Mouse (Mus musculus) layer of hippocampus, adult 2 months (tissue): ENCODE data around the gene Snx18. TPM values are rescaled to one million over a fixed set of nuclear protein-coding genes. Genes with fewer than 3 reads are reported as not detected.

Experiments used
- DNase-seq, 2 experiments: peaks; one replicate each; pipeline ENCODE4 v3.0.0; 2022; ENCODE audit warnings: low spot score in 2 of 2
- H3K27ac ChIP-seq: fragments of 200-600 bp; 2 replicates; pipeline ENCODE4 v1.8.1; 2022
- H3K4me3 ChIP-seq: fragments of 200-600 bp; 2 replicates; pipeline ENCODE4 v1.8.1; 2022; ENCODE audit warnings: mild to moderate bottlenecking
- CTCF ChIP-seq: fragments of 200-600 bp; conservative IDR thresholded peaks from 2 replicates; pipeline ENCODE4 v1.8.1; 2022; ENCODE audit warnings: antibody characterized with exemption, mild to moderate bottlenecking, moderate library complexity
- long read RNA-seq, 2 experiments: library from polyadenylated mRNA; stranded (forward); transcript quantifications; one replicate each; pipeline ENCODE4 v2.0.0; 2021; ENCODE audit warnings: borderline mapping rate in 2 of 2
- total RNA-seq, 2 experiments: library from RNA; stranded (reverse); gene quantifications; 2 replicates each; pipeline ENCODE4 v1.2.3; 2021

Snx18 gene
- 10 to 100 TPM; 20.1 to 20.6 TPM for total RNA-seq
- long read RNA-seq, experiment 1, full-length matches to known transcripts = 15 of 19 reads
- long read RNA-seq, experiment 1, partial matches to known transcripts = 0 of 19 reads
- long read RNA-seq, experiment 1, other reads (novel, unspliced or antisense) = 4 of 19 reads
- long read RNA-seq, experiment 2, full-length matches to known transcripts = 30 of 31 reads
- long read RNA-seq, experiment 2, partial matches to known transcripts = 0 of 31 reads
- long read RNA-seq, experiment 2, other reads (novel, unspliced or antisense) = 1 of 31 reads

DNA sequence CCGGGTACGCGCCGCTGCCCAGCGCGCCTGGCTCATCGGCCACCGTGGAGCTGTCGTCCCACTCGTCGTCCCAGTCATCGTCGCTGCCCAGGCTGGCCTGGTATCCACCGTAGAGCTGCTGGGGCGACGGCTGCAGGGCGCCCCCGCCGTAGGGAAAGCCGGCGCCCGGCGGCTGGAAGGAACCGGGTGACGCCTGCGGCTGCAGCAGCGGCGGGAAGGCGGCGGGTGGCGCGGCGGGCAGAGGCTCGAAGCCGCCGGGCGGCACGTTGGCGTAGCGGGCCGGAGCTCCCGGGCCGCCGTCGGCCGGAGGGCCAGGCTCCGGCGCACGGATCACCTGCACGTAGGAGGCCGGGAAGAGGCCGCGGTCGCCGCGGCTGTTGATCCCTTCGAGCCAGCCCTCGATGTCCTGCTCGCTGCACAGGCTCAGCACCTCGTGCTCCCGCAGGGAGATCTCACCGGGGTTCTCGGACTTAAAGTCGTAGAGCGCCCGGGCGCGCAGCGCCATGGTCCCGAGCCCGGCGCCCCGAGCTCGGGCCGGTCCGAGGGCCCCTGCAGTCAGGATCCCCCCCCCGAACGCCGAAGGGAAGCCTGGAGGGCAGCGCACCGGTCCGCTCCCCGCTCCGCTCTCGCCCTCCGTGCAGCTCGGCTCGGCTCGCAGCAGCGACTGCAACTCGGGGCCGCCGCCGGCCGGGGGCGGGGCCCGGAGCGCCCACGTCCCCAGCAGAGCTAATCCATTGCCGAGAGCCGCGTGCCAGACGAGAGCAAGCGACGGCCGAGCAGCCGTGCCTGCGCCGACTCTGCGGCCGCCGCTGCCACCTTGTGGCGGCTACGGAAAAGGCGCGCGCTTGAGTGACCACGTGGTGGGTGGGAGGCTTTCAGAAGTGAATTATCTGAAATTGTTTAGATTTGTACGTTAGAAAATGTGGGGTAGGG lies at the start of gene Snx18:
Gene Snx18, minus strand, starts transcription at position 674 of the 933 bp plus-strand sequence.
- DNase-seq = peak; percentile 89 to 92
- peak; percentile 96 for TF ChIP-seq CTCF
- Histone ChIP-seq H3K27ac (peak within 1 kb of the TSS; percentile 98), H3K4me3 (peak within 1 kb of the TSS; percentile 59)

DNA sequence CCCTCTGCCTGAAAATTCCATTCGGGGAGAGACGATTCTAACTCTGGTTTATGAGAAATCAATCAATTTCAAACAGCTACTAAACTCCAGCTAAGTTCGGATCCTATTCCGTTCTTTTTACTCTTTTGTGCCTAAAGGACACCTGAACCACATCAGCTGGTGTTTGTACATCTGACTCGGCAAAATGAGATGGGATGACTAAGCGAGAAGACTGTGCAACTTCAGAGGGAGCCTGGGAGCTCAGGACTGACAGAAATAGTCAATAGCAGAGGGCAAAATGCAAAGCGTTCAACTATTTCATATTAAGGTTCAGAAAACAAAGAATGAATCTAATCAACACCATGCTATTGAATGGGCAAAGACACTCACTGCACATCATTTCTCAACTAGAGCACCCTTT lies 45.5 kb upstream of the Snx18 start:
- peak overlapping the region; percentile 40 for H3K4me3 ChIP-seq
- no peak for DNase-seq
- H3K27ac ChIP-seq = no peak overlapping the region; the same call in 1 of the 2 replicates
- no peak for TF ChIP-seq CTCF

DNA sequence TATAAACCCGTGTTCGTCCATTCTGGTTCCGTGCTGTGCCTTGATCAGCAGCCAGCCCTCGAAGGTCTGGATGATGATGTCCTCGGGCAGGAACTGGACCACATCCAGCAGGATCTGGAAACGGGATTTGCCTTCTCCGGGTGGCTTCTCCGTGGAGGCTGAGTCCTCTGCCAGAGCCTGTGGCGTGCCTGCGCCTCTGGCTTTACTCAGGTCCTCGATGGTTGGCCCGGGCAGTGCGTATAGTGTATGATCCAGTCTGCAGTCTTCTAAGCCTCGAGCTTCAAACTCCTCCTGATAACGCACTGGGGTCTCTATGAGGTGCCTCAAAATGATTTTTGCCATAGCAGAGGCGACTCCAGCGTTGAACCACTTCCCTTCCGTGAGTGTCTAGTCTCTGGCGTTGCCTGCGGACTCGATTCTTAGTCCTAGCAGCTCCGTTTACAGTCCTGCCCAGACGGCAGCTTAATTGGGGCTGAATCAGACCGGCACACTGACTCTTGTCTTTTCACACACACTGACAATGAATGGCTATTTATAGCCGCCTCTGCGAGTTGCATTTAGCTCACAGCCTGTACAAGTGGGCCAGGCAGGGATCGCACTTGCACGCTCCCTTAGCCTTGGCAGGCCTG lies 44.9 kb upstream of the Snx18 start, which contains the start of gene Hspb3:
Gene Hspb3, minus strand, starts transcription at position 526 of the 629 bp plus-strand sequence.
- peak in 1 of 2 experiments; percentile 37 for DNase-seq
- Histone ChIP-seq H3K4me3 (peak within 1 kb of the TSS; percentile 40), H3K27ac (peak within 1 kb of the TSS; percentile 63)
- TF ChIP-seq CTCF = no peak

DNA sequence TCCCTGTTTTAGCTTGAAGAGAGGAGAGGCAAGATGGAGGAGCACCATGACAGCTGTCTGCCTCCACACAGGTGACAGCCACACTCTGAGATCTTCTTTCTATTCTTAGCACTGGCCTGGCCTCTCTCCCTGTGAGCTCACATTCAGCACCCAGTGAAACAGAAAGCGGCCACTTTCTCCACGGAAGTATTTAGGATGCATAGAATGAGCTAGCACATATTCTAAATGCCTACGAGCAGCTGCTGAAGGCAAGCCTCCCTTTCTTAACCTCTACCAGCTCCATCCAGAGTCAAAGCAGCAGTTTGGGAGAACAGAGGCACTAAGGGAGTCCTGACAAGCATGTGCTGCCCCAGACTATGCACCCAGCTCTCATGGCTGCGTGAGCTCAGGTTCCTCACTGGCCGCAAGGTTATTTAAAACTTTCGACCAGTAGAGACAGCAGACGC lies 43.5 kb upstream of the Snx18 start:
- TF ChIP-seq CTCF = no peak
- no peak for DNase-seq
- Histone ChIP-seq H3K27ac (peak overlapping the region; percentile 63), H3K4me3 (no peak overlapping the region; the same call in 1 of the 2 replicates)

DNA sequence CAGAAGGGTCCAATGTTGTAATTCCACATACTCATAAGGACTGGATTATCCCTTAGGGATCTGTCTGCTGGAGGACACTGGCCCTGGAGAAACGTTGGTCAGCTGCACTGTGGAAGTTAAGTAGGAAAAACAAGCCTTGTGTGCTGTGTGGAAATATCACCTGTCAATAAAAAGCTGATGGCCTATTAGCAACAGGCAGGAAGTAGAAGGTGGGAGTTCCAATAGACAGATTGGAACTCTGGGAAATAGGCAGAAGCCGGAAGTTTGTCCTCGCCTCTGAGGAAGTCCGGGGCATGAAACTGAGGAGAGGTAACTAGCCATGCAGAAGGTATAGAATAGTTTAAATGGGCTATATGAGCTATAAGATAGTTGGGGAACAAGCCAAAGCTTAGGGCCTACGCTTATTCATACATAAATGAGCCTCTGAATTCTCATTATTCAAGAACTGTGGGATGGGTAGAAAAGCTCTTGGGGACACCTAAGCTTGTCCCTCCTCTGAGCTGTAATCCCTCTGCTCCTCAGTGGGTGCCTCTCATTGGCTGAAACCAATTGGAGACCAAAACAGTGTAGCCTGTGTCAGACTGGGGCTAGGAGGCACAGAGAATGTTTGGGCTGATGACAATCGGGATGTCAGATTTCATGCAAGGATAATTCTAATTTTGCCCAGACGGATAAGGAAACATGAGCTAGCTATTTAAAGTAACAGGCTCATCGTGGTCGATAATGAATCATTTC lies 42.4 kb upstream of the Snx18 start:
- peak overlapping the region; percentile 30 for H3K4me3 ChIP-seq
- DNase-seq = no peak
- peak overlapping the region; percentile 63 for H3K27ac ChIP-seq
- no peak for TF ChIP-seq CTCF

DNA sequence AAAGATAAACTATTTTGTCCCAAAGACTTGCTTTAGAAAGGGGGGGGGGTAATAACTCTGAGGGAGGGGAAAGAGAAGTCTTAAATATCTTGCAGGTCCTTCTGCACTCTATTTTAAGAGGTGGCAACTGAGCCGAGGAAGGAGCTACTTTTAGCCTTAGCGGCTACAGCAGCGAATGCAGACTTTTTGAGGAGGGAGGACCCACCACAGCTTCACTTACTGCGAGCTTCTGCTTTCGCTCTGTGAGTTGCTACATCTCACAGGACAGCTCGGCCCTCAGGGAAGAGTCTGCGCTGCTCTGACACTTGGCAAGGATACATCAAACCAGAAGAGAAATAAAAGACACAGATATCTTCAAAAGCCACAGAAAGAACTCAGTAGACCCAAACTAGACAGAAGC lies 38.8 kb upstream of the Snx18 start:
- TF ChIP-seq CTCF = no peak
- H3K27ac ChIP-seq = no peak overlapping the region
- no peak for DNase-seq

DNA sequence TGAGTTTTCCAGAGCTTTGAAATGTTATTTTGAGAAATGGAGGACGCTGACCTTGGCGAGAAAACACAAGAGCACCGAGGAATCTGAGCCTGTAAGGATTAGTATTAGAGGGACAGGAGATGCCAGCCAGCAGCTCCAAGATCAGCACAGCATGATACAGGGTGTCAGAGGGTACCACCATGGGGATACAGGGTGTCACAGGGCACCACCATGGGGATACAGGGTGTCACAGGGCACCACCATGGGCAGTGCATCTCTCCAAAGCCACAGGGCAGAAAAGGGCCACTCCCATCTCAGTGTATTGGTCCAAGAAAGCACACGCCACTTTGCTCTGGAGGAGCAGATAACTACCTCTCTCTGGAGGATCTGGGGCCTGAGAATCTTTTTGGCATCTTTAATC lies 38.3 kb upstream of the Snx18 start:
- no peak for DNase-seq
- no peak overlapping the region for H3K27ac ChIP-seq
- H3K4me3 ChIP-seq = no peak overlapping the region
- no peak for TF ChIP-seq CTCF

More for the DNA sequence above, 38.8 kb upstream of the Snx18 start:
- H3K4me3 ChIP-seq = no peak overlapping the region

DNA sequence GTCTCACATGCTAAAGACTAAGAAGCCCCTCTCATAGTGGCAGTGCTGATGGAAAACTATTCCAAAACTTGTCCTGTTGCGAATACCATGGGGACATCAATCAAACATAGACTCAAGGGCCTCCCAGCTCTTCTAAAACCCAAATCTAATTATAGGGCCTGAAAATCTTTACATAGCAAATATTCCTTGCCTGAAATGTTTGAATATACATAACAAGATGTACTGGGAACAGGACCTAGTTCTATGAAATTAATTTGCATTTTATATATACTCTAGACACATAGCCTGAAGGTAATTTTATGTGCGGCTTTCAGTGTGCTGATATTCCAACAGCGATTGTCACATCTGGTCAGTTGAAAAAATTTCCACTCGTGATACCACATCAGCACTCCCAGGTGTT lies 37.1 kb upstream of the Snx18 start:
- DNase-seq = no peak
- no peak overlapping the region for H3K4me3 ChIP-seq
- TF ChIP-seq CTCF = no peak
- H3K27ac ChIP-seq = no peak overlapping the region

DNA sequence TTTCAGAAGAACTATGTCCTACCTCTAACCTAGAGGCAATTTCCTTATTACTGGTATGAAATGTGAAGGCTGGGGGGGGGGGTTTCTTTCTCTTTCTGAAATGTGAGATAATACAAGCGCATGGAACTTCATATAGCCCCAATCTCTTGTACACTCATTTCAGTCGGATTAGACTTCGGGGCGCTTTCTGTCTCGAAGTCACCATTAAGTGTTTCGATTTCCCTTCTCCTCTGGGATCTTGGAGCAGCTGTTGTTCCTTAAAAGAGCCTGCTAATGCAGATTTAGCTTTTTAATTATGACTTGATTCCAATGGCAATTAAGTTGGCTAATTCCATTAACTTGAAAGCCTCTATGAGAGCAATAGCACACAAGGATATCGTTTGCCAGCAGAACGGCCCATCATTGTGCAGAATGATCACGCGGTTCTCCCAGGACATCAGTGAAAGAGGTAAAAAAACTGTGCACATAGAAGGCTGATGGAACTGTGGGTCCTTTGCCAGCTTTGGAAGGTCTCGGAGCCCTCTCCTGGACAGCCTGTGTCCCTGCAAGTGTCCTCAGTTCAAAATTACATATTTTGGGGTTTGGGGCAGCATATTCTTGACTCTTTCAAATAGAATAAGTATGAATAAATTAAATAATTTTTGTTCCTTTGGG lies 22.7 kb upstream of the Snx18 start:
- DNase-seq = no peak
- peak; percentile 74 for TF ChIP-seq CTCF
- Histone ChIP-seq H3K27ac (no peak overlapping the region), H3K4me3 (no peak overlapping the region)

DNA sequence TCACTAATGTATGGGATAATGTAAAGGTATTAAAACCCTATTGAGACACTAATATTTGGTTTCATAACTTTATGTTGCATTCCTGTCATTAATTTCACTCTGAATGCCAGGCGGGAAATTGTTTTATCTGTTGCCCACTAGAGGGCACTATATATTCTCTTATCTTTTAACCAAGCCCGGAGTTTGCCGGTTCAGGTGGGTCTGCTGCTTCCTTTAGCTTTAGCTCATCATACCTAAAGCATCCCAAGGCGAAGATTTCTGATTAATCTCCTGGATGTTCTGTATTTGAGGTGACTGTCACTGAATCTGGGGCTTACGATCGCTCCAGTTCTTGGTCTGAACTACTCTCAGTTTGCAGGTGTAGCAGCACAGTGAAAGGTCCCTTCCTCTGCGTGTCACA lies 20.6 kb upstream of the Snx18 start:
- no peak overlapping the region for H3K4me3 ChIP-seq
- no peak for DNase-seq
- TF ChIP-seq CTCF = peak; percentile 88
- no peak overlapping the region for H3K27ac ChIP-seq

DNA sequence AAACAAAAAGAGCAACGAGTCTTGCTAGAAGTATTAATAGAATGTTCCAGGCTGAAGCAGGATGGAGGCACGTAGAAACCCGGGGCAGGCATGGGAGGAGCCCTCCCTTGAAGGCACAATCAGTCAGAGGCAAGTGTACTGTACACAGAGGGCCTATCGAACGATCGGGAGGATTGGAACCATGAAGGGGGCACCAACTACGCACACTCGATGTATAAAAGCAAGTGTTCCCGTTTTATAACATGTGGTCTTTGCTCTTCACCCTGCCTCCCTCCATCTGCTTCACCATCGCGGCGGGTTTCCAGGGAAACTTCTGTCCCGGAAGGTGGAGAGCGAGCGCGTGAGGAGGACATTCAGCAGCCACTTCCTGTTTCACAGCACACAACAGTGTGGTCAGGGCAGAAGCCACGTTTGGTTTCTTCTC lies 17.4 kb upstream of the Snx18 start:
- no peak for DNase-seq
- Histone ChIP-seq H3K4me3 (no peak overlapping the region), H3K27ac (no peak overlapping the region)
- no peak for TF ChIP-seq CTCF
